Mouse (Mus musculus) cerebellum, adult 18-20 months (tissue): ENCODE results near the gene Gm28051.

Source experiments
- DNase-seq, 2 experiments: peaks; one replicate each; pipeline ENCODE4 v3.0.0; 2021

Gene Gm28051

DNA sequence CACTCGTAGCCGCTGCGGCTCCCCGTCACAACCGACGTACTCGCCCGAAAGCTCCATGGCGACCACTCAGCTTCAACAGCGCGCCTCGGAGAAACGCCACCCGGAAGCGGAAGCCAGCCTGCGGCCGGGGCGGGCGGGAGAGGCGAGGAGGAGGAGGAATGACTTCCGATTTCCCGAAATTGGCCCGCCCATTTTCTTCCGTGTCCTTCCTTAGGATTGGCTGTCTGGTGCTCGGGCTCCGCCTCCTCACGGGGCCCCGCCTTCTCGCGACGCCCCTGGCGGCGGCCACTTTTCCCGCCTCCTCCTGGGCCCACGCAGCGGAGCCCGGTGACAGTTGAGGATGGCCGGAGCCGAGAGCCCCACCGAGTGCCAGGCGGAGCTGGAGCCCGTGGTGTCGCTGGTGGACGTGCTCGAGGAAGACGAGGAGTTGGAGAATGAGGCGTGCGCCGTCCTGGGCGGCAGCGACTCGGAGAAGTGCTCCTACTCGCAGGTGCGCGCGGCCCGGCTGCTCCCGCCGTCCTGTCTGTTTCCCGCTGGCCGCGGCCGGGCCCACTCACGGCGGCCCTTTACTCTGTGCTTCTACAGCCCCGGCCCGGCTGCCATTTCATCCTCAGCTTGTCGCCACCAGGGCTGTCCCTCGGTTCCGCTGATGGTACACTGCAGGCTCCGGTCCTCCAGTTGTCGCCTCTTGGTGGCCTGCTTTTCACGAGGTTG lies at the start of gene Gm28051, which contains the start of the genes Gon7 and Ubr7:
Gene Gm28051, minus strand, starts transcription at position 77 of the 714 bp plus-strand sequence.
Gene Gon7, minus strand, starts transcription at position 115 of the 714 bp plus-strand sequence.
Gene Ubr7, plus strand, starts transcription at position 279 of the 714 bp plus-strand sequence.
- DNase-seq = peak; percentile 96 to 99

GRCm38 (mm10) chr12:102799528-102799927 lies 42.0 kb upstream of the Gm28051 start:
- no peak for DNase-seq

- no peak for DNase-seq
Observed at GRCm38 (mm10) chr12:102787927-102788326, 30.4 kb upstream of the Gm28051 start.

GRCm38 (mm10) chr12:102785593-102785985 lies 28.0 kb upstream of the Gm28051 start:
- no peak for DNase-seq

DNA sequence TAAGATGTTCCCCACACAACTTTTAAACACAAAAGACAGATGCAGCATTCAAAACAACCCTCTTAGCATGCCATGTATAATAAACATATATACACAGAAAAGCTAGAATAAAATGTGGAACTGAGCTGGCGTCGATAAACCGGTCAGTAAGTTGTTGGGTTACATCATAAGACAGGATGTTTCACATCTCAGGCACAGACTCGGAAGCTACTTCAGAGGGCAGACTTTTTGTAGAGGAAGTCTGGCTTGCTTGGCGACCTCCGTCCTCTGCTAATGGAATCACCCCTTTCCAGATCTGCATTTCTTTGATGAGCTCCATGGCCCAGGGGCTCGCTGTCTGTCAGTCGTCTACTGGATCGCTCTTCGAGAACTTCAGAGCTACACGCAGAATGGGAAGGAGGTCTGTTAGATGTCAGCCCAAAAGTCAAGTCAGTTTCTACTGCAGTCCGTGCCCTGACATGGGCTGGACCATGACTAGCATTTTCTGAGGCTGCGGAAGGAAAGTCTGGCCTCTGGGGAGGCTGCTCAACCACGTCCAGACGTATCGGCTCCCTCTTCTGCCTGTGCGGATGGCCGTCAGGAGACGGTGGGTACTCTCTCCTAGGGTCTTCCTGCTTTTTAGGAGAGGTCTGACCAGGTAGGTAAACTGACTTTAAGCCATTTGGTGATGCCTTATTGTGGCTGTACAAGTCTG lies 27.5 kb upstream of the Gm28051 start:
- no peak for DNase-seq

DNA sequence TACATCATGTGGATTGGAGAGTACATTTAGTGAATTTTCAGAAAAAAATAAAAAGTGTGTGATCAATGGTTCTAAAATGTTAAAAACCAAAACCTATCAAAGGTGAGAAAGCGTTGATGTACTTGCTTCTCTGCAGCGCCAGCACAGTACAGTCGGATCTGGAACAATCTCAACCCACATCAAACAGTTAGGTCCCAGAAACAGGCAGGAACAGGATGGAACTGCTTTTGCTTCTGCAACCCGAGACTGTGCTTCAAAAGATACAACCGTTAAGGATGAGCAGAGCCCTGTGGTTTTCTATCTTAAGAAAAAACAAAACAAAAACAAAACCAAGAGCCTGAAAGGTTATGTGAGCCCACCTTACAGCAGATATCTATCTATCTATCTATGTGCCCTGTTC lies 25.3 kb upstream of the Gm28051 start:
- DNase-seq = no peak

DNA sequence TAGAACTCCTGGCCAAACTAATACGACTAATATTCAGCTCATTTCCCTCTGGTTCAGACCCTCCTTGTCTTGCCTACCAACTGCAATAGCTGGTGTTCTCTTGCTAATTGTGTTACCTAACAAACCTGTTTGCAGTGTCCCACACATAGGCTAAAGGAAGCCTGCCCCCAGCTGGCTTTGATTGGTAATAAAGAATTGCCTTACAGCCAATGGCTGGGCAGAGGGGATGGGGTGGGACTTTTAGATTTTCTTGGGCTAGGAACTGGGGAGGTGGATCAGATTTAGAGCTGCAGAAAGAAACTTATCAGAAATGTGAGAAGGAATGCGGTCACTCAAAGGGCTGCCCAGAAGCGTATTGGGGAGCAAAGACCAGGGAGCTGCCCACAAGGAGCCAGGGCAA lies 21.9 kb upstream of the Gm28051 start:
- no peak for DNase-seq

DNA sequence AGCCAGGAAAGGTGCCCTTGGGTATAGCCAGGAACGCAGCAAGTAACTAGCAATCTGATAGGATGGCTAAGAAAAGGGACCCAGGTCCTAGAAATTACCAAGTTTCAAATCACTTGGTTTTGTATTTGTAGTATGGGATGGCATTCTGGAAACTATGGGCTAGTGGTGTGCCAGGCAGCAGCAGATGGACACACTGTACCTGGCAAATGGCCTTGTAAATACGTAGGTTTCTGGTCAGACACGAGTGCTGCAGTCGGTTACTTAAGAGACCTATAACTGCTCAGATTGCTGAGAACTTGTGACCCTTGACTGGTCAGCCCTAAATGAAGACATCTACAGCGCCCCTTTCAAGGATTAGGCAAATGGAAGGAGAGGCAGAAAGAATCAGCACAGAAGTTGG lies 20.6 kb upstream of the Gm28051 start:
- DNase-seq = peak; percentile 35 to 47

DNA sequence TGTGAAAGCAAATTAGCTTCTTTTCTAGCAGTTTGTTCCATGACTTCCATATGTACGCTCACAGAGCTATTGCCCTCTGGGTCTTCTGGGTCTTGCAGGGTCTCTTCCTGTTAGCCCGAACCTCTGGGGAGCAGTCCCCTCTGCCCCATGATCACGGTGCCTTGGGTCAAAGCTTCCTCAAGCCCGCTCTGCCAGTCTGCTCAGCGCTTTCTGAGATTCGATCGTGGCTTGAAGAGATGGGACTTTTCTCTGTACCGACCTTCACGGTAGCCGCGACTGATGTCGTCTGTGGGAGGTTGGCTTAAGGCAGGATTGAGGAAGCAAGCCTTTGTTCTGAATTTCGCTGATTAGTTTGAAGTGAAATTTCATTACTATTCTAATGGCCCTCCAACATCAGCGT lies 18.5 kb upstream of the Gm28051 start:
- no peak for DNase-seq

DNA sequence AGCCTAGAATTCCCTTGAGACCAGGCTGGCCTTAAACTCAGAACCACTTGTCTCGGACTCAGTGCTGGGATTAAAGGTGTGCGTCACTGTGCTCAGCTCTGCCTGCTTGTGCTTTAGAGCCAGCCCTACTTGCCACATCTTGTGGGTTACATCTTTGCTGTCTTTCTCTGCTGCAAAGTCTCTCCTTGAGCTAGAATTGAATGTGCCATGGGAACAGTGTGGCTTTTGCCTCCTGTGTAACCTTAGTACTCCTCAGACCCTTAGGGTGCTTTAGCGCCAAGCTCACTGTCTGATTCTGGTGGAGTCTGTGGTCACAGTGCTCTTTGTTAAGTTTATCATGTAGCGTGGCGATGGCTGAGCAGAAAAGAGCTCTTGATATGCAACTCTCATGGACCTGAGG lies 15.1 kb upstream of the Gm28051 start:
- no peak for DNase-seq

- no peak for DNase-seq
Observed at GRCm38 (mm10) chr12:102771601-102772000, 14.0 kb upstream of the Gm28051 start.

DNA sequence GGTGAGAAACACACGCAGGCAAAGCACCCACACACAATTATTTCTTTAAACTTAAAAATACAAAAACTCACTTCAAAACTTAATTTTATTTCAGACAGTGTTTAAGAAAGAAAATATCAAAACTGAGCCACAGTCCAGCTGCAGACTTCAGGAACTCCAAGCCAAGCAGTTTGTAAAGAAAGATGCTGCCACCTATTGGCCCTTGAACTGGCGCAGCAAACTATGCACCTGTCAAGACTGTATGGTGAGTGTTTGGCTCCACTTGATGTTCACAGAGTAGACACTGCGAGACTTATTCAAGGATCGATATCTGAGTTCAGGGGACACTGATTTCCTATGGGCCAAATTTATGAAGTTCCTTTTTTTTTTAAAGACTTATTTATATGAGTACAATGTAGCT lies 11.4 kb upstream of the Gm28051 start:
- DNase-seq = no peak

DNA sequence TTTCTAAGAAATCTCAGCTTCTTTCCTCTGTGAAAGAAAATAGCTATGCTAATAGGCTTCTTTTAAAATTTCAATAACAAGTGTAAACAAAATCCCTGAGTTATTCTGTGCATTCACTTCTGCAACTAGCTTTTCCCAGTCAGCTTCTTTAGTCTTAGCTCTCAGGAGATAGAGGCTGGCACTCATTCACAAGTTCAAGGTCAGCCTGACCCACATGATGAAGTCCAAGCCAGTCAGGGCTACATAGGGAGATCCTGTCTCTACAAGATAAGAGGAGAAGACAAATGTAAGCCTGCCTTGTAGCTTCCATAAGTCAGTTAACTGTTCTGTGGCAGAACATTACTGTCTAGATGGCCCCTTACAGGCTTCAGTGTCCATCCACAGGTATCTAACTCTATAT lies 6.1 kb upstream of the Gm28051 start:
- DNase-seq = no peak

GRCm38 (mm10) chr12:102761668-102762067 lies 4.1 kb upstream of the Gm28051 start:
- no peak for DNase-seq

DNA sequence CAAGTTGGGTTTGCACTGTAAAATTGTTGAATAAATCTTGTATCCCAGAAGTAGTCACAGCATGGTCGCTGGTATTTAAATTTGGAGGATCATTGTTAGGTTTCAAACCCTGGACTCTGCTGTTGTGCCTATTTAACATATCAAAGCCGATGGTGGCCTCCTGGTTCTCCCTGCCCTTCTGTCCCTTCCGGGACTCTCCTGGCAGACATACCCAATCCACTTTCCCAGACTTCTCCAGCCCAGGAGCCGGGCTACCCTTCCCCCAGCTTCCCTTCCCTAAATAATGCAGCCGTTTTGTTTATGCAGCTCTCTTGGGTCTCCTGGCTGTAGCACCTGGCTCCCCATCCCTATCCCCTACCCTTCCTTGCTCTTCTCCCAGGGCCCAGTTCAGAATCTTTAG lies 1.4 kb upstream of the Gm28051 start:
- DNase-seq = no peak

DNA sequence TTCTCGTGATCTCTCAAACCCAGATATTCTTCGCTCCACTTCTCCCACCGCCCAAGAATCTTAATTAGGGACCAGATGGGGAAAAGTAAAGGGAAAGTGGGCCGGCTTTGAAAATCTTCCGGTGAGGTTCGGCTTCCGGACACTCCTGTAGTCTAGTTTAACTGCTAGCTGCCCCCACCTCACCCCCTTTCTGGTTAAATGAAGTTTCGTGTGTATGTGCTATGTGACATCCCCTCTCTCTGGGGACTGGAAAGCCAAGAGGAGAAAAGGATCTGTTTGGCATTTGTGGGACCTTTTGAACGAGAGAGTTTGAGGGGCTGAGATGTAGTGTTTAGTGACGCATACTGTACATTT lies 815 bp upstream of the Gm28051 start, which contains the start of gene Gm20604:
Gene Gm20604, minus strand, starts transcription at position 270 of the 354 bp plus-strand sequence.
- DNase-seq = no peak

DNA sequence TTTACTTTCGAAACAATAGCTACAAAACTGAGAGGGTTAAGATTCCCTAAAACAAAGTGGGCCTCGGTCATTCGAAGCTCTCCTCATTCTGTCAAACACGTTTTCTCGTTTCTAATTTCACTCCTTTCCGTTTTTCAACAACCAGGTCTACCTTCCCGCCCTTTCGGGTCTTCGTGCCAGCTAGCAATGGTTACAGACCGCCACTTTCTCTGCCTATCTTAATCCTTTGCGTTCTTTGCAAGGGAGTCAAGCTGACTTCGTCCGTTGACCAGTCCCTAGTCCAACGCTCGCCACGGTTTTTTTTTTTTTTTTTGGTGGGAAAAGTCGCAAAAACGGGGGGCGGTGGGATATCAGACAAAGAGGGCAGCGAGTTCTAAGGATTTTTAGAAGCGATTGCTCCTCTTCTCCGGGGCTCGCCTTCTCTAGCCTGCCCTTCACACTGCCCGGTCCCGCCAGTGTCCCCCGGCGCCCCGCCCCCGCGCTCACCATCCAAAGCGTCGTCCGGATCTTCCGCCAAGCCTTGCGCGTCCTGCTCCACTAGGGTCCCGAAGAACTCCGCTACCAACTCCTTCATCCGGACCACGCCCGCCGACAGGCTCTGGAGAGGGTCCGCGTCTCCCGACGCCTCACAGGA lies 393 bp downstream of the Gm28051 start:
- DNase-seq = peak in 1 of 2 experiments; percentile 13

- DNase-seq = peak; percentile 26 to 31
Observed at GRCm38 (mm10) chr12:102756304-102756703, 1.3 kb downstream of the Gm28051 start.

GRCm38 (mm10) chr12:102748256-102748655 lies 9.3 kb downstream of the Gm28051 start:
- no peak for DNase-seq

DNA sequence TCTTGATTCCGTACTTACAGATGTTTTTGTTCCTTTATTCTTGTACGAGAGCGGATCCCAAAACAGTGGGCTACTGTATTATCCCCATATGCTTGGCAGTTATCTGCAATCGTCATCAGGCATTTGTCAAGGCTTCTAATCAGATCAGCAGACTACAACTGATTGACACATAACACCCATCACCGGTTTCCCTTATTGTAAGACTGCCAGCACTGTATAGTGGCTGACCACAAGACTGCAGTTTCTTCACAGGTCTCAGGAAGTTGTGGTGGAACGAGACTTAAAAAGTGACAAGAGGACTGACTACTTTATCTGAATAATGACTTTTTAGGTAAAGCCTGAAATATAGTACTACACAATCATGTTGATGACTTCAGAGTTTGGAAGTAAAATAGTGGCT lies 12.7 kb downstream of the Gm28051 start:
- no peak for DNase-seq

DNA sequence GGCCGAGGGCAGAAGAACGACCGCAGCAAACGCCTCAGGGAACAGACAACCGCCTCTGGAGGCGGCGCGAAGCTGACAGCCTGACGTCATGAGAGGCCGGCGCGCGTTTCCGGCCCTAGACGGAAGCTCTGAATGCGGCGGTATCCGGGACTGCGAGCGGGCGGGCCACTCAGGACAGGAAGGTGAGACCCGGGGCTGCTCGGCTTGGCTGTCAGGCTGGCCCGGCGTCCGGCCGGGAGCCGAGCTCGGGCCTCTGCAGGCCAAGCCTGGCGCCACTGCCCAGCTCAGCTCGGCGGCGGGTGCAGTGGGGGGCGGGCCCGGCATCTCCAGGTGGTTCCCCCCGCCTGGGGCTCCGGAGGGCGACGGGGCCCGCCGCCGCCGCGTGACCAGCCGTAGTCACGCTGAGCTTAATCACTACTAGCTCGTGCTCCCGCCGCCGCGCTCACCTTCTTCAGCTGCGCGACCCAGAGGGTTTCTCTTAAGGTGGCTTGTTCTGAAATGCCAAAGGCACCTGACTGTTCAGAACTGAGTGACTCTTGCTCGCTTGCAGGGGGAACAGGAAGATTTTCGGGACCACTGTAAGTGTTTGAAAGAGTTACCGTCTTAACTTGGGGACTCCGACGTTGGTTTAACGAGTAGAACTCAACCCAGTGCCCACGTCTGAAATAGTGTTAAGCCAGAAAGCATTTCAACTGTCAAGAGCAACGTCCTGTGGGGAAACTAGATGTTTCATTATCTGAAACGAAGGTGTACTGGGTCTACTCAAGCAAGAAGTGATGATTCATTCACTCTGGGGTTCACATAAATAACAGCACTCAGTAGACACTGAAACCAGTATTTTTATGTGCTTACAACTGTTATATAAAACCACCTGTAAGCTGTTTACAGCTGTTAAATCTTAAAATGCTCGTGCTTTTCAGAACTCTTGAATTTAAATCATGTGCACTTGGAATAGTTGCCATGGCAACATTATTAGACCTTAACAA lies 13.7 kb downstream of the Gm28051 start, which contains the start of the genes Moap1 and Tmem251:
Gene Moap1, minus strand, starts transcription at position 73 of the 986 bp plus-strand sequence.
Gene Tmem251, plus strand, starts transcription at position 174 of the 986 bp plus-strand sequence.
- DNase-seq = peak; percentile 92 to 94

GRCm38 (mm10) chr12:102743036-102743588 lies 14.5 kb downstream of the Gm28051 start:
- DNase-seq = peak in 1 of 2 experiments; percentile 33
